Mouse (Mus musculus): ENCODE data around the gene St6galnac3. TPM values are rescaled to one million over a fixed set of nuclear protein-coding genes. Genes with fewer than 3 reads are reported as not detected.

The St6galnac3 gene
- total RNA-seq, 2 experiments from 2014 or later, result 9.9 to 12.6 TPM

DNA sequence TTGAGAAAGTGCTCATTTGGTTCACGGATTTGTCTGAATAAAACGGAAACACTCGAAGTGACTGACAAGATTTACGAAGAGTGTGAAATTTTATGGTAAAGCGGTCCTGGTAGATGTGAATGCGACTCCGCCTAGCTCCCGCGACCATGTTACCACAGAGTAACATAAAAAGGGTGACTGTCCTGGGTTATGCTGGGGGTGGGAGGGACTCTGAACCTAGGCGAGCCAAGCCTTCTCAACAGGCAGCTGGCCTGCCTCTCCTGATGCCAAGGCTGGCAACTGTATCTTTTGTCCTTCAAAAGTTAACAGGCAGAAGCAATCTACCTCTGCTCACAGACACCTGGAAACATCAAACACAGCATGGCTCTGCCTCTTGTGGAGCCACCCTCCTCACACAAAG lies 9.8 kb upstream of the St6galnac3 start:
- intact Hi-C loops (cut with DNase I), result no loop called here
- no peak for DNase-seq

DNA sequence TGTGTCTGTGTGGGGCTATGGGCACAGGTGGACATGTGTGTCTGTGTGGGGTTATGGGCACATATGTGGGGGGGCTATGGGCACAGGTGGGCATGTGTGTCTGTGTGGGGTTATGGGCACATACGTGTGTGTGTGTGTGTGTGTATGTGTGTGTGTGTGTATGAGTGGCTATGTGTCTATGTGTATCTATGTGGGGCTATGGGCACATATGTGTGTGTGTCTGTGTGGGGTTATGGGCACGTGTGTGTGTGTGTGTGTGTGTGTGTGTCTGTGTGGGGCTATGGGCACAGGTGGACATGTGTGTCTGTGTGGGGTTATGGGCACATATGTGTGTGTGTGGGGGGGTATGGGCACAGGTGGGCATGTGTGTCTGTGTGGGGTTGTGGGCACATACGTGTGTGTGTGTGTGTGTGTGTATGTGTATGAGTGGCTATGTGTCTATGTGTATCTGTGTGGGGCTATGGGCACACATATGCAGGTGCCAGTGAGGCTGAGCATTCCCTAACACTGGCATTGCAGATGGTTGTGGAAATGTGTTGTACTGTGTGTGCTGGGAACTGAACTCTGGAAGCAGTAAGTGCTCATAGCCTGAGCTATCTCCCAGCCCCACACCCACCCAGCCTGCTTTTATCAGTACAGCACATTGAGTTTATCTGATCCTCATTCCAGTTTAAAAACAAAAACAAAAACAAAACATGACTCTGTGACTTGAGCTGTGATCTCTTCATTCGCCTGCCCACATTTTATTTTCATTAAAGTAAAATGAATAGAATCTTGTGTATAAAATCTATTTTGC lies 8.6 kb upstream of the St6galnac3 start:
- no peak for DNase-seq
- intact Hi-C loops (cut with DNase I), result no loop called here

DNA sequence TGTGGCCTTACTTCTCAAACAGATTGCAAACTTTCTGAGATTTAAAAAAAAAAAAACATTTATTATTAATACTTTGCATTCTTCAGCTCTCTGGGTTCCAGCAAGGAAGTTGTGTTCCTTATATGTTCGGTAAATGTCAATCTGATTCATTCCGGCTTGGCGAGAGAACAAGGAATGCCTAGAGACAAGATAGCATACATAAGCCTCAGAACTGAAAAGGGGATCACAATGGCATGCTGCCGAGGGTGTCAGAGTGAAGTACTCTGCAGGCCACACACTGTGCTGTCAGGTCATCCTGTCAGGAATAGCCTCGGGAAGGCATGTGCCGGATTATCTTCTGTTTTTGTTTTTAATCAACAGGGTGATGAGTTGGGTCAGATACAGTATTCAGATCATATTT lies 7.8 kb upstream of the St6galnac3 start:
- intact Hi-C loops (cut with DNase I), result no loop called here
- no peak for DNase-seq

DNA sequence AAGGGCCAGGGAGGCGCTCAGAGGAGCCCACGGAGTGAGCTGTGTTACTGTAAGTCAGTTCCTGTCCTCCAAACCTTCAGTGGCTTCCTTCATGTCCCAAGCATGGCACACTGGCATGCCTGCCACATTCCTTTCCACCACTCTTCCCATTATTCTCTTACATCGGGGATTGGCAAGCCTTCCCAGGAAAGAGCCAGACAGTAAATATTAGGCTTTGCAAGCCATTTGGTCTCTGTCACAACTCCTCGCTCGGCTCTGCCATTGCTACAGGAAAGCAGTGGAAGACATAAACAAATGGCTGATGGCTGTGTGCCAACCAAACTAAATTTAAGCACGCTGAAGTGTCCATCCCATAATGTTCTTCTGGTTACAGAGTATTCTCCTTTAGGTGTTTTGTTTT lies 7.1 kb upstream of the St6galnac3 start:
- intact Hi-C loops (cut with DNase I), result no loop called here
- DNase-seq, result no peak

DNA sequence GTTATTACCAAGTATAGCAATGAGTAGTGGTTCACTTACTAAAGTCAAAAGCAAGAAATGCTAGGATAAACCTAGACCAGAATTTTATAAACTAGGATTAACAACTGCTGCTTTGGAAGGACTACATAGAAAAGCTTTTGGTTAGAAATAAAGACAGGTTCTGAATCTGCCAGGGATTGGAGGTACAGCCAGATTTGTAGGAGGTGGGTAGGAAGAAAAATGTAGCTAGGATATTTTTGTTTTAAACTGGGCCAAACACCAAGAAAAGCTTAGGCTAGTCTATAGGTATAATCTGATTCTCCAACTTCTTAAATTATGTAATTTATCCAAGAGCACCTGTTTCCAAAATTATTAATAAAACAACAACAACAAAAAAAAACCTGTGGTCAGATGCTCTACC lies 3.6 kb upstream of the St6galnac3 start:
- intact Hi-C loops (cut with DNase I), result loop anchor here (5.0 kb wide), 1 partner anchor 56 kb away; no protein-coding TSS in a partner anchor
- DNase-seq, result no peak

DNA sequence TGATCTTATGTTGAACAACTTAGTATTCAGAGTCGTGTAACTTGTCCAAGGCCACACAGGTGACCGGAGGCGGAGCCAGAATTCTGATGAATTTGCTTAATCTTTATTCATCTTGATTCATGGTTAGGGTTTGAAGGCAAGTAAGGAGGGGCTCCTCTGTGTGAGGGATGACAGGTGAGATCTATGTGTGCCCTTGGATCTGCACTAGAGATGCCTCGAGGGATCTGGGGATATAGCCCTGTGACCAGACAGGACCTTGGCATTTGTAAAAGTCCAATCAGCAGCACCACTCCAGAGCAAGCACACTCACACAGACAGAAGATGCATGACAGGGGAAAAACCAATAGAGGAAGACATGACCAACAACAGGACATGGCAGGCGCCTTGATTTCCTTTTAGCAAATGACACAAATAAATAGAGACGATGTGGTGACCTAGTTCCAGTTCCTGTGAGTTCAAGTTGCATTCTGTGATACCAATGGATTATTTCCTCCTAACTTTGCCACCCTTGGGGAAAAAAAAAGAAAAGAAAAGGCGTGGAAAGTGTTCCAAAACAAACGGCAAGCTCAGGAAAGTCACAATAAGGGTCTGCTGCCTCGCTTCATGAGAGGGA lies 1.4 kb downstream of the St6galnac3 start:
- intact Hi-C loops (cut with DNase I), result loop anchor here (2.0 to 5.0 kb wide), 2 partner anchors 36 to 83 kb away; no protein-coding TSS in a partner anchor
- DNase-seq, result no peak

DNA sequence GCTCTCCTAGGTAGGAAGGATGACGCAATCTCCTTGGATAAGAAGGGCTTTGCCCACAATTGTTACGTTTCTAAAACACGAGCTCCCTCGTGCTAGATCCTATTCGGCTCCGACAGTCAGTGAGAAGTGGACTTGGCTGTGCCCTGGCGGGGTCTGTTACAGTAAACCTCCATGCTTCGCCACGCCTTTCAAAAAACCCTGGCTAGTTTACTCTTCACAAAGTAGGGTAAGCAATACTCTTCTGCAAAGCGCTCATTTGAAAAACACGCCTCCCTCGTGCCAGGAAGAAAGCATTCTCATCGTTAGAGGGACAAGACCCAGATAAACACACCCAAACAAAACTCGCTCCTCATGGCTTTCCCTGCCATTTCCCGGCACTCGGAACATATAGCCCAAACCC lies 3.4 kb downstream of the St6galnac3 start:
- no peak for DNase-seq
- intact Hi-C loops (cut with DNase I), result loop anchor here (5.0 kb wide), 1 partner anchor 34 kb away; no protein-coding TSS in a partner anchor

DNA sequence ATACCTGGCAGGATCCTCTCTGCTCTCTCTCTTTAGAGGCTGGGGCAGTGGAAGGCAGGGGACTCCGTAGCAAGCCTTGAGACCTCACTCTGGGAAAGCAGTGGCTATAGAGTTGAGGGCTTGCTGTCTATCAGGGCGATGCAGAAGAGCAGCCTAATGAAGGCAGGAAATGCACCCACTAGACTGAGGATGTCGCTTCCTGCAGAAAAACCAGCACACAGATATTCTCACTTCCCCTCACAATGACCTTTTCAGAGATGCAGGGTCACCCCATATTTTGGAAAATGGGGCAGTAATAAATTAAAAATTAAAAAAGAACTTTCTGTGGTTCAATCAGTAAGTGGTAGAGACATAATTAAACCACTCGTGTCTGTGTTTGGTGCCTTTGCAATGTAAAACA lies 4.1 kb downstream of the St6galnac3 start:
- intact Hi-C loops (cut with DNase I), result loop anchor here (5.0 kb wide), 1 partner anchor 34 kb away; no protein-coding TSS in a partner anchor
- no peak for DNase-seq

DNA sequence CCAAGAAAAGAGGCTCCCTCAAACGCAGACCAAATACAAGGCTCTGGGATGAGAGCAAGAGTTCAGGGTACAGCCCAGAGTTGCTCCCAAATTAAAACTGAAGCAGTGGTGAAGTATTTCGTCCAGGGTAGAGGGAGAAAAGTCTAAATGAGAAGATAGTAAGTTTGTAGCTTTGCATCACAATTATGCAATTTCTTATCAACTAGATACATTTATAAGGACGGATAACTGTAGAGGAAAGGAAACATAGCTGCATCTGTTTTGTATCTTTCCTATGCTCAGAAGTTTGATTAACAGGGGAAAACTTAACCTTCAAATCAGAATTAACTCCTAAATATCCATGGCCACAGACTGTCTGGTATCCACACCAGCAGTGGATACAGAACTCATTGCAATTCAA lies 4.7 kb downstream of the St6galnac3 start:
- intact Hi-C loops (cut with DNase I), result loop anchor here (5.0 kb wide), 1 partner anchor 33 kb away; no protein-coding TSS in a partner anchor
- no peak for DNase-seq

DNA sequence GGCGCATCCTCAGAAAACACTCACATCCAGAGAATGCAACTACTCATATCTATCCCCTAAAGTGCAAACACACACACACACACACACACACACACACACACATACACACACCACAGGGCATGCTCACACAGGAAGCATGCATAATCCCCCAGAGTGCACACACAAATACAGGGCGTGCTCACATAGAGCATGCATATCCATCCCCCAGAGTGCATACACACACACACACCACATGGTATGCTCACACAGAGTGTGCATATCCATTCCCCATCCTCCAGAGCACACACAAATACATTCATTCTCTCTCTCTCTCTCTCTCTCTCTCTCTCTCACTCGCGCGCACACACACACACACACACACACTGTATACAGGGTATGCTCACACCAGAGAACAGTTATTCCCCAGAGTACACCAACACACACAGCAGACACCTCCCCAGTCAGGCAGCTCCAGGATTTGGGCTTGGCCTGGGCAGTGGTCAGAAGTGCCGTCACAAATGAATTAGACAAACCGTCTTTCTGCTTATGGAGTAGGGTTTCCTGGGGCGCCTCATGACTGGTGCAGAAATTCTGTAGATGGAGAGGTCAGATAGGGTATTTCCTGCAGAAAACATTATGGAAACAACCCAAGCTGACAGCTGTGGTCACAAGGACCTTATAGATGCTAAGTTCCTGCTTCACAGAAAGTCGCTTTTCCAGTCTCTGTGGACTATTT lies 5.6 kb downstream of the St6galnac3 start:
- DNase-seq, result no peak
- intact Hi-C loops (cut with DNase I), result no loop called here

DNA sequence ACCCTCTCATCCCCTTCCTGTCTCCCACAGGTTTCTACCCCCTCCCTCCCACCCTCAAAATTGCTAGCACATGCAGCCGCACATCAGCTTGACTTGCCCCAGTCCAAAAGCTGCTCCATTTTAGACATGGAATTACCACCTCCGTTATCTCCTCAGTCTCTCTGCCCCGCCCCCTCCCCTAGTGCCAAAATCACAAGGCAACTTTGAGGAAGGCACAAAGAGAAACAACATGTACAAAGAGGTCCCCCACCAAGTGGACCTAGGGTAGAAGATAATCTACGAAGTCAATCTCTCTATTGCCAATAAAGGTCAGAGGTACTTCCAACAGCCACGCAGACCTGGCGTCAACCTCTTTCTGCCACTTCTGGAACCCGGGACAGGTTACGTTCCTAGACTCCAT lies 6.2 kb downstream of the St6galnac3 start:
- intact Hi-C loops (cut with DNase I), result no loop called here
- DNase-seq, result no peak

DNA sequence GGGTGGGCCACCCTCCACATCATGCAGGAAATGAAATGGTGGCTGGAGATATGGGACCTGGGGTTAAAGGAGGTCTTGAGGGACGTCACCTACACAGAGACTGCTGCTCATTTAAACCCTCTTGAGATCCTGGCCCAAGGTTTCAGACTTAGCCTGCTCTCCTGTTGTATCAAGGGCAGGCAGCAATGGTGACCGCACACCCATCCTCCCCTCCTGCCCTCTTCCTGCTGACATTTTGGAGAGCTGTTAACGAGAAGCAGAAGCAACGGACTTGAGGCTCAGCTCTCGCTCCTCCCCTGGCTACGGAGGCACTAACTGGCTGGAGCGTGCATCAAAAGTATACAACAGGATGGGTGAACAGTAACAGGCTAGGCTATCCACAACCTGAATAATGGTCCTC lies 7.2 kb downstream of the St6galnac3 start:
- intact Hi-C loops (cut with DNase I), result no loop called here

DNA sequence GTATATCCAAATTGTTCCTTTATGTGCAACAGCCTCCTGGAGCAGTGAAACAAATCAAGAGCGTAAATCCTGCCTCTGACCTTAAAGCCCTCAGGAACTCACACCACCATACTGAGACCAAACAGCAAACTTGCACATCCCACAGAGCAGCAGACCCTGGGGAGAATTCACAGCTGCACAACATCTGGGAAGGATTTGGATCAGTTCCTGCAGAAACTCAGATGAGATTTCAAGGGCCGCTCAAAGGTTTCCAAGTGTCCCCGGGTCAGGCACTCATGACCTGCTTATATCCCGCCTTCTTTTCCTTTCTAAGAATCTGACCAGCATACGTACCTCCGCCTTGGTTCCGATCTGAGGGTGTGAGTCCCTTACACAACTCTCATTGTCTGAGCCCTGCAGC lies 9.3 kb downstream of the St6galnac3 start:
- intact Hi-C loops (cut with DNase I), result no loop called here
- no peak for DNase-seq

More for the DNA sequence above, 7.2 kb downstream of the St6galnac3 start:
- DNase-seq, result no peak

DNA sequence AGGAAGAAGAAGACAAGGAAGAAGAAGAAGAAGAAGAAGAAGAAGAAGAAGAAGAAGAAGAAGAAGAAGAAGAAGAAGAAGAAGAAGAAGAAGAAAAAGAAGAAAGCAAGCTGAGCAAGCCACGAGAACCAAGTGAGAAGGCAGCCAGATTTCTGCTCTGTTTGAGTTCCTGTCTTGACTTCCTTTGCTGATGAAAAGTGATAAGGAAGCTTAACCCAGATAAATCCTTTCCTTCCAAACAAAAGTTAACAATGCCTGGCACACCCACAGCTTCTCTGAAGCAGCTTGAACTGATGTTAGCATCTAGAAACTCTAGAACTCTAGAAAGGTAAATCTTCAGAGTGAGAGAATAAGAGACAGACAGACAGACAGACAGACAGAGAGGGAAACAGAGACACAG lies 14.4 kb downstream of the St6galnac3 start:
- intact Hi-C loops (cut with DNase I), result no loop called here
- no peak for DNase-seq

DNA sequence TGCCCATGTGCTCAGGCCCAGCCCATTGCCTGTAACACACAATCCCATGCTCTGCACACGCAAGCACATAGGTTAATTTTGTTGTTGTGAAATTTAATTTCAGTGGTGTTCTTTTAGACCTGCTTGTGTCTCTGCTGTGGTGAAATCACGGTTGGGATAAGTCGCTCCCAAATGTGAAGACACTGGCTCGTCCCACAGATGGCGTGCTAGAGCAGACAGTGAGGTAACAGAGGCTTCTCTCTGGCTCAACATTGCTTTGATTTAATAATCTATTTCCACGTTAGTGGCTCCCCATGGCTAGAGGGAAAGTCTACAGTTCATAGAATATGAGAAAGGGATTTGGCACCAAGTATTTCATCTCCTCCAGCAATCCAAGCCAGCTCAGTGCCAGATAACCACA lies 17.3 kb downstream of the St6galnac3 start:
- intact Hi-C loops (cut with DNase I), result no loop called here
- DNase-seq, result no peak

DNA sequence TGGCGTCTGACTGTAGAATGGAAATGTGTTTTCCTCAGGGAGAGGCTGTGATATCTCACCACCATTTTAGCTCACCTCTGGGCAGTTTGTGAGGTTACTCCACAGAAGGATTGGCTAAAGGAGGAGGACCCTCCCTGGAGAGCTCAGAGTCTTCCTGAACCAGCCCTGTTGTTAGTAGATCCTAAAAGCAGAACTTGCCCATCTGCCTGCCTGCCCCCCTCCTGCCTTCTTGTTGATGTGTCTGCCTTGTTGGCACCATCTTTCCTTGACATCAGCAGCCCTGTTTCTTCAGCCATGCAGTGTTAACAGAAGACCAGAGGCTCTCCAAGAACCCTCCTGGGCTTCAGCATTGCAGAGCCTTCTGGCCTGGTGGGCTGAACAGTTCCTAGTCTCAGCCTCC lies 18.1 kb downstream of the St6galnac3 start:
- DNase-seq, result no peak
- intact Hi-C loops (cut with DNase I), result no loop called here

DNA sequence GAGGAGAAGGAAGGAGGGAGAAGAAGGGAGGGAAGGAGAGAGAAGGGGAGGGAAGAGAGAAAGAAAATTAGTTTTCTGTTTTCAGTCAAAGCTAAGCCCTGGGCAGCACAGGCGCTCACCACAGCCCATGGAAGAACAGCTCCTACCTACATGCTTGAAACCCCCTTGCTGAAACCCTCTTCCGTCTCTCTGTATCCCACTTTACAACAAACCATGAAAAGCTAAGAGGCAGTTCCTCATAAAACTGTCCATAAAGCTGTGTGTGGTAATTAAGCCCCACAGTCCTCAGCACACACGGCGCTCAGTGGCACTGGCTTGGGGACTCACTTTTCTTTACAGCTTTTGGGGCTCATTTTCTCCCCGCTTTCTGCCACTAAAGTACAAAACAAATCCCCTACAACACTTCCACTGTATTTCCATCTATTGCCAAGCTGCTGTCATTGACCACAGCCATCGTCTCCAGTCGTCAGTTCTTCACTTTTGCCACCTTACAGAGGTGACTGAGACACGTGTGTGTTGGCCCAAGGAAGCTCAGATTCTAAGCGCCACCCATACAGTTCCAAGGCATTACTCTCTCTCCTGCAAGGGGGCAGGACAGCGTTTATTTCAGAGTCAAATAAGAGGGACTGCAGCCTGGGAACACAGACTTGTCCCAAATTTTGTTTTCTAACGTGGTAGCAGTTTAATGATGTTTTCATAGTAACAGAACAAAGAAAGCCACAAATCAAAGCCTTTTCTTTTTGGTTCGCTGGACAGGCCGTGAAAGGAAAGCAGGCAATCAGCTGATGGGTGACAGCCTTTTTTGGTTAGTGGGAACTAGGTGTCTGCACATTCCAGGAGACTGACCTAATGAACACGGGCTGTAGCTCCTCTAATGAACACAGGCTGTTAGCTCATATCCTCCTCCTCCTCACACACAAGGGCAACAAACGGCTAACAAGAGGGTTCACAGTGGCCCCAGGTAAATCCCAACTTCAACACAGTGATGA lies 22.9 kb downstream of the St6galnac3 start:
- intact Hi-C loops (cut with DNase I), result no loop called here
- DNase-seq, result no peak

DNA sequence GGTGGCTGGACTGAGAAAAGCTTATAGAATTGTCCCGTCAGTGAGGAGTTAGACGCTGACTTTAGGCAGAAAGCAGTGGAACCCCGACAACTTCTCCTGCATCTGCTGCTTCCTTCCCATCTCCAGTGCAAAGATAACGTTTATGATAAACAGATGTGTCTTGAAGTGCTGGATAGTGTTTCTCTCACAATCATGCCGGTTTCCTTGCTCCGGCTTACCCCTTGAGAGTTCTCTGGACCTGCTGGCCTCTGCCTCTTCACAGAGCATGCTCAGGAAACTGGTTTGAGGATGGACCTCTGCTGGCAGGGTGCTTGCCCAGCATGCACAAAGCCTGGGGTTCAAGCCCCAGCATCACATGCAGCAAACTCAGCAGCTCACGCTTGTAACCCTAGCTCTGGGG lies 23.8 kb downstream of the St6galnac3 start:
- intact Hi-C loops (cut with DNase I), result no loop called here
- DNase-seq, result no peak

DNA sequence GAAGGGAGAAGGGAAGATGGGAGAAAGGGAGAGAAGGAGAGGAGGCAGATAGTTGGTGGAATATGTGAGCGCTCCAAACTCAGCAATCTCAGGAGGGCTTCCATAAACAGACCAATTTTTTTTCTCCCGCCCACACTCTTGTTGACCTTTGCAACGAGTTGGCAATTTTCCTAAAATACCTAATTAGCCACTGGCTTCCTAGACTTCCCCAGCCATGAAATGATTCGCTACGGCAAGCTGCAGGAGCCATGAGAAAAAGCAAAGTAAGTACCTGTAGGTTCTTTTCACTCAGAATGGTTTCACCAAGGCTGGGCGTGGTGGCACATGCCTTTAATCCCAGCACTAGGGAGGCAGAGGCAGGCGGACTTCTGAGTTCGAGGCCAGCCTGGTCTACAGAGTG lies 25.9 kb downstream of the St6galnac3 start:
- no peak for DNase-seq

DNA sequence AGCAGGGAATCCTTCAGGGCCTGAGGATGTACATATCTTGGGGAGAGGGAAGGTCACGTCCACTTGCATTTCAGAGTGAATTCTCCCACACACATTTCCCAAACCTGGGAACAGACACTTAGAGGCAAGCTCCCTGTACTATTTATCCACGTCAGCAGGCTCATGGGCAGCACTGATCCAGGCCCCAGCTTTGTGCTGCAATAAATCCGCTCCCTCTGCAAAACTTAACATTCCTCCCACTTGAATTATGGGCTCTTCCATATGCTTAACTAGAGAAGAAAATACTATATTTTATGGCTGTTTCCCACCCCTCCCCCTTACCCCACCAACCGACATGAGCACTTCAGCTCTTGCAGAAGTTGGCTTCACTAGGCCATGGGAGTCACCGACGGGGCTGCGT lies 32.0 kb downstream of the St6galnac3 start:
- intact Hi-C loops (cut with DNase I), result no loop called here
- no peak for DNase-seq

More for the DNA sequence above, 25.9 kb downstream of the St6galnac3 start:
- intact Hi-C loops (cut with DNase I), result no loop called here

Data from heart, postnatal 14 days (tissue).